In genomic region chr5:120440733-120441132, GRCm38 (mm10) we compare ENCODE assay signal across 8 mouse cellular contexts. TPM values are rescaled to one million over a fixed set of nuclear protein-coding genes. Genes with fewer than 3 reads are reported as not detected.
DNase-seq lines count a peak whose midpoint lies in the region; ATAC-seq lines count a peak whose summit lies in the region.

No protein-coding gene starts in this region.

- no peaks in the 10 kb centered on the region for H3K9me3 ChIP-seq in intestine, embryonic 14.5 days (ENCODE audit: control insufficient read depth, low read length)

- H3K9ac ChIP-seq in intestine, embryonic 14.5 days (ENCODE audit: low read length), result no peak overlapping the region

- peaks cover 3% of the 10 kb centered on the region; the same call in 1 of the 2 replicates for H3K4me1 ChIP-seq in intestine, embryonic 14.5 days (replicated peaks; ENCODE audit: control insufficient read depth, insufficient read depth, low read length)

- peak; percentile 55 for ATAC-seq in intestine, embryonic 14.5 days (replicated peaks; ENCODE audit: low FRiP score, low TSS enrichment, low read depth)
- peak; percentile 63 for ATAC-seq in megakaryocyte-erythroid progenitor cell, adult 5-6 weeks (replicated peaks; ENCODE audit: low FRiP score, low TSS enrichment, poor library complexity, severe bottlenecking)

- peaks cover 68% of the 10 kb centered on the region for H3K27me3 ChIP-seq in intestine, embryonic 14.5 days (replicated peaks; ENCODE audit: control insufficient read depth, insufficient read depth, low read length)

- intact Hi-C loops in gastrocnemius, postnatal 14 days (cut with DNase I; ENCODE audit: low total_unique reads), result loop anchor here (10.0 kb wide), 1 partner anchor 296 kb away; no protein-coding TSS in a partner anchor
- intact Hi-C loops in left cerebral cortex, postnatal 10 days (cut with DNase I), result loop anchor here (5.0 kb wide), 1 partner anchor 293 kb away; no protein-coding TSS in a partner anchor

- no peaks in the 10 kb centered on the region for H3K36me3 ChIP-seq in intestine, embryonic 14.5 days (ENCODE audit: control insufficient read depth, insufficient read depth, low read length)

- H3K4me2 ChIP-seq in intestine, embryonic 14.5 days (ENCODE audit: low read length), result peak overlapping the region; percentile 37

- peak overlapping the region; percentile 20; the same call in 1 of the 2 replicates for H3K4me3 ChIP-seq in intestine, embryonic 14.5 days (ENCODE audit: low read depth, low read length)

- WGBS in intestine, embryonic 14.5 days, result 5% methylated on average over 14 of the region's 14 CpGs

- peak; percentile 82 for DNase-seq in adipocyte (ENCODE audit: low spot score)
- DNase-seq in embryo, embryonic 10 days (ENCODE audit: low spot score), result peak; percentile 97
- DNase-seq in gastrocnemius, postnatal 14 days, result peak; percentile 88
- peak; percentile 99 for DNase-seq in intestine, embryonic 14.5 days (ENCODE audit: low spot score)
- peak; percentile 77 to 90 for DNase-seq in left cerebral cortex, postnatal 10 days (ENCODE audit: extremely low spot score in 1 of 2, low spot score in 2 of 2)
- DNase-seq in right cerebral cortex, postnatal 36 days (ENCODE audit: low spot score in 2 of 2), result peak; percentile 66 to 76
- DNase-seq in urinary bladder, postnatal 4 days (ENCODE audit: low spot score in 2 of 2), result peak; percentile 66 to 93

- no peak overlapping the region for H3K27ac ChIP-seq in intestine, embryonic 14.5 days (ENCODE audit: low read depth)

RNA-seq across cellular contexts. Expression of gene Lhx5, which starts 9.2 kb away (rescaled TPM):
- total RNA-seq in gastrocnemius, postnatal 14 days (2021), result not detected
- not detected in 2 replicates for polyA plus RNA-seq in intestine, embryonic 14.5 days (2014; fragmentation: Nextera tagmentation; extraction: Ambion mirVana)
- total RNA-seq in left cerebral cortex, postnatal 10 days (2021), result under 1 TPM; 0.20 to 0.32 TPM
- total RNA-seq in megakaryocyte-erythroid progenitor cell, adult 5-6 weeks (2014; fragmentation: Nextera tagmentation), result not detected in 2 replicates
- total RNA-seq in megakaryocyte-erythroid progenitor cell, adult 5-6 weeks (2017), result not detected in 2 replicates

RNA-seq across cellular contexts. Expression of gene Sdsl, which starts 31.9 kb away (rescaled TPM):
- under 1 TPM; 0.40 to 0.55 TPM for total RNA-seq in gastrocnemius, postnatal 14 days (2021)
- 8.4 and 9.9 TPM in 2 replicates for polyA plus RNA-seq in intestine, embryonic 14.5 days (2014; fragmentation: Nextera tagmentation; extraction: Ambion mirVana)
- 1 to 10 TPM; 5.0 to 5.3 TPM for total RNA-seq in left cerebral cortex, postnatal 10 days (2021)
- total RNA-seq in megakaryocyte-erythroid progenitor cell, adult 5-6 weeks (2014; fragmentation: Nextera tagmentation), result 59.5 and 72.1 TPM in 2 replicates
- 58.5 and 67.3 TPM in 2 replicates for total RNA-seq in megakaryocyte-erythroid progenitor cell, adult 5-6 weeks (2017)

RNA-seq across cellular contexts. Expression of gene Sds, which starts 35.6 kb away (rescaled TPM):
- not detected for total RNA-seq in gastrocnemius, postnatal 14 days (2021)
- polyA plus RNA-seq in intestine, embryonic 14.5 days (2014; fragmentation: Nextera tagmentation; extraction: Ambion mirVana), result not detected in 2 replicates
- total RNA-seq in left cerebral cortex, postnatal 10 days (2021), result not detected
- total RNA-seq in megakaryocyte-erythroid progenitor cell, adult 5-6 weeks (2014; fragmentation: Nextera tagmentation), result not detected in 2 replicates
- total RNA-seq in megakaryocyte-erythroid progenitor cell, adult 5-6 weeks (2017), result not detected in 2 replicates

Comparison
In these comparisons a context has a peak if more than half of its experiments do, and no peak if none do; other contexts are left out.
1. RNA of gene Sdsl, which starts 31.9 kb away (total RNA-seq): 58.5 to 72.1 TPM in megakaryocyte-erythroid progenitor cell, adult 5-6 weeks; 5.0 to 5.3 TPM in left cerebral cortex, postnatal 10 days and 0.40 to 0.55 TPM in gastrocnemius, postnatal 14 days; every median in the first group is over 4 times any median in the second.
2. Peak in every context shown above with its lines, with median percentiles within 50 percentile points of each other: DNase-seq.